Mouse (Mus musculus) MEL (cell line): ENCODE data around the gene Mnt.

Source experiments
- CTCF ChIP-seq, 3 experiments: IDR thresholded peaks in 2 of 3; conservative IDR thresholded peaks in 1 of 3; 2 replicates each; pipeline ENCODE4 v1.5.1; 2011 to 2012; ENCODE audit warnings: low read length in 3 of 3, low read depth in 2 of 3, mild to moderate bottlenecking in 2 of 3, improper control_type of control experiment in 1 of 3, inconsistent platforms in 1 of 3, mixed read lengths in 1 of 3, moderate library complexity in 1 of 3; ENCODE audit not compliant: control insufficient read depth in 1 of 3, insufficient read depth in 1 of 3, poor library complexity in 1 of 3, severe bottlenecking in 1 of 3
- EP300 ChIP-seq, 2 experiments: IDR thresholded peaks; 2 replicates each; pipeline ENCODE4 v1.6.1; 2011; ENCODE audit warnings: improper control_type of control experiment in 2 of 2, low read length in 2 of 2, low read depth in 1 of 2, mild to moderate bottlenecking in 1 of 2
- HCFC1 ChIP-seq: IDR thresholded peaks from 2 replicates; pipeline ENCODE4 v1.6.1; 2012; ENCODE audit warnings: low read depth, mild to moderate bottlenecking, inconsistent platforms, low read length, improper control_type of control experiment, moderate library complexity
- MAX ChIP-seq: IDR thresholded peaks from 2 replicates; pipeline ENCODE4 v1.6.1; 2011; ENCODE audit warnings: low read length, improper control_type of control experiment
- POLR2A ChIP-seq, 2 experiments: IDR thresholded peaks; 2 replicates each; pipeline ENCODE4 v1.6.1; 2011 to 2012; ENCODE audit warnings: low read length in 2 of 2, mild to moderate bottlenecking in 2 of 2, control low read depth in 1 of 2, improper control_type of control experiment in 1 of 2, low read depth in 1 of 2, moderate library complexity in 1 of 2; ENCODE audit not compliant: control insufficient read depth in 1 of 2, insufficient read depth in 1 of 2, poor library complexity in 1 of 2
- POLR2AphosphoS5 ChIP-seq: IDR thresholded peaks from 2 replicates; pipeline ENCODE4 v1.6.1; 2012; ENCODE audit warnings: low read depth, borderline replicate concordance, mild to moderate bottlenecking, inconsistent platforms, low read length, moderate library complexity, mixed read lengths
- RAD21 ChIP-seq: IDR thresholded peaks from 2 replicates; pipeline ENCODE4 v1.6.1; 2011; ENCODE audit warnings: mild to moderate bottlenecking, low read depth, low read length, improper control_type of control experiment
- UBTF ChIP-seq: IDR thresholded peaks from 2 replicates; pipeline ENCODE4 v1.6.1; 2012; ENCODE audit warnings: low read depth, mild to moderate bottlenecking, inconsistent platforms, low read length, improper control_type of control experiment, moderate library complexity, borderline replicate concordance; ENCODE audit not compliant: insufficient read depth
- ZNF384 ChIP-seq: IDR thresholded peaks from 2 replicates; pipeline ENCODE4 v1.6.1; 2012; ENCODE audit warnings: low read depth, mild to moderate bottlenecking, inconsistent platforms, low read length, improper control_type of control experiment

- TF ChIP-seq CTCF (IDR thresholded peaks at IDR 0.05 in 2 of 3, conservative IDR thresholded peaks at IDR 0.05 in 1 of 3; ENCODE audit: control insufficient read depth in 1 of 3, insufficient read depth in 1 of 3, low read depth in 2 of 3, low read length in 3 of 3, poor library complexity in 1 of 3, severe bottlenecking in 1 of 3) (no peak), POLR2A (IDR thresholded peaks at IDR 0.05; ENCODE audit: control insufficient read depth in 1 of 2, insufficient read depth in 1 of 2, low read depth in 1 of 2, low read length in 2 of 2, poor library complexity in 1 of 2) (no peak), ZNF384 (no peak), POLR2AphosphoS5 (no peak), EP300 (IDR thresholded peaks at IDR 0.05; ENCODE audit: low read depth in 1 of 2, low read length in 2 of 2) (no peak), MAX (no peak), RAD21 (no peak), UBTF (no peak), HCFC1 (no peak)
Observed at GRCm38 (mm10) chr11:74833536-74834358, 3.0 kb downstream of the Mnt start.
